8 mouse cellular contexts compared by ENCODE assay signal in the genomic region with DNA sequence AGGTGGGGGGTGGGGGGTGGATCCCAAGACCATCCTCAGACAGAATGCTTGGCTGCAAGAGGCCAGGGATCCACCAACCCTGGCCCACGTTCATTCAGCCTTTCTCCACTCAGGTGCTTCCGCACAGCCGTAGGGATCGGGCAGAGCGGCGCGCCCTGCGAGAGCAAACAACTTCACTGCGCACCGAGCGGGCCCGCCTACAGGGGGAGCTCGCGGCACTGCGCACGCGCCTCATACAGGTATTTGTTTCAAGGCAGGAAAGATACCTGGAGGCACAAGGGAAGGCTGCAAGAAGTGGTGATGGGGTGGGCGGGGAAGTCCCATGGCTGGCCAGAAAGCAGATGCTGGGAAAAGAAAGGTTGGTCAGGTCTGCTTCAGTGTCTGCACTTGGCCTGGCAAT. TPM values are rescaled to one million over a fixed set of nuclear protein-coding genes. Genes with fewer than 3 reads are reported as not detected.
DNase-seq lines count a peak whose midpoint lies in the region; ATAC-seq and TF ChIP-seq lines count a peak whose summit lies in the region.
"Had no signal": no experiment of that assay in that cellular context is flagged by ENCODE, and none has a peak within 500 bp of the region (broad histone marks: within the 10 kb centered on the region; RNA-seq: fewer than 3 reads in every experiment).

No protein-coding gene starts in this region.

- H3K4me2 ChIP-seq in embryonic facial prominence, embryonic 14.5 days (ENCODE audit: low read depth, low read length), result no peak overlapping the region

- H3K27ac ChIP-seq in embryonic facial prominence, embryonic 14.5 days (replicated peaks; ENCODE audit: low read depth, low read length), result no peak overlapping the region
- no peak overlapping the region for H3K27ac ChIP-seq in liver, adult 2 months (replicated peaks; ENCODE audit: insufficient read depth, low read depth, low read length)
- no peak overlapping the region for H3K27ac ChIP-seq in small intestine, adult 2 months (ENCODE audit: insufficient read depth, low read depth, low read length)

- no peak for TF ChIP-seq POLR2A in liver, adult 2 months (IDR thresholded peaks at IDR 0.05; ENCODE audit: extremely low read depth, insufficient read depth, low read length)
- TF ChIP-seq POLR2A in small intestine, adult 2 months (IDR thresholded peaks at IDR 0.05; ENCODE audit: low read depth, low read length), result no peak

- H3K4me3 ChIP-seq in embryonic facial prominence, embryonic 14.5 days (ENCODE audit: low read depth, low read length), result no peak overlapping the region
- H3K4me3 ChIP-seq in liver, adult 2 months (ENCODE audit: insufficient read depth, low read depth, low read length), result no peak overlapping the region
- no peak overlapping the region for H3K4me3 ChIP-seq in small intestine, adult 2 months (ENCODE audit: low read depth, low read length)

- no peaks in the 10 kb centered on the region for H3K27me3 ChIP-seq in embryonic facial prominence, embryonic 14.5 days (replicated peaks; ENCODE audit: control insufficient read depth, insufficient read depth, low read length)
- H3K27me3 ChIP-seq in liver, adult 2 months (ENCODE audit: control insufficient read depth, insufficient read depth, low read length), result no peaks in the 10 kb centered on the region
- no peaks in the 10 kb centered on the region for H3K27me3 ChIP-seq in small intestine, adult 2 months (ENCODE audit: control insufficient read depth, insufficient read depth, low read length)

- intact Hi-C loops in left cerebral cortex, postnatal 14 days (cut with DNase I), result no loop called here
- intact Hi-C loops in left cerebral cortex, postnatal 36 days (cut with DNase I), result no loop called here

- no peaks in the 10 kb centered on the region for H3K36me3 ChIP-seq in embryonic facial prominence, embryonic 14.5 days (ENCODE audit: control insufficient read depth, insufficient read depth, low read length)
- H3K36me3 ChIP-seq in liver, adult 2 months (ENCODE audit: control insufficient read depth, insufficient read depth, low read length), result no peaks in the 10 kb centered on the region
- no peaks in the 10 kb centered on the region for H3K36me3 ChIP-seq in small intestine, adult 2 months (ENCODE audit: control insufficient read depth, insufficient read depth, low read length)

- DNase-seq in left cerebral cortex, postnatal 14 days (ENCODE audit: low spot score in 2 of 2), result peak; percentile 18 to 19
- no peak for DNase-seq in left cerebral cortex, postnatal 36 days (ENCODE audit: low spot score in 2 of 2)
- peak; percentile 77 for DNase-seq in adrenal gland, postnatal 10 days
- DNase-seq in embryonic facial prominence, embryonic 14.5 days (ENCODE audit: low spot score), result no peak
- DNase-seq in liver, adult 2 months (ENCODE audit: extremely low read depth, low read depth, low spot score), result peak; percentile 15
- no peak for DNase-seq in layer of hippocampus, adult 11-12 months (ENCODE audit: low spot score)

- TF ChIP-seq CTCF in liver, adult 2 months (IDR thresholded peaks at IDR 0.05; ENCODE audit: low read depth, low read length), result peak; percentile 85
- peak; percentile 83 for TF ChIP-seq CTCF in small intestine, adult 2 months (IDR thresholded peaks at IDR 0.05; ENCODE audit: extremely low read depth, insufficient read length, insufficient replicate concordance, low read depth, low read length)

- WGBS in embryonic facial prominence, embryonic 14.5 days, result 16% methylated on average over 18 of the region's 18 CpGs
- WGBS in liver, adult 2 months, result 4% methylated on average over 18 of the region's 18 CpGs
- WGBS in small intestine, adult 2 months, result 3% methylated on average over 18 of the region's 18 CpGs

- H3K79me2 ChIP-seq in liver, adult 2 months (ENCODE audit: control insufficient read depth, insufficient read depth, low read length), result no peaks in the 10 kb centered on the region

- no peak overlapping the region; the same call in 1 of the 2 replicates for H3K9ac ChIP-seq in embryonic facial prominence, embryonic 14.5 days (ENCODE audit: low read depth, low read length)
- H3K9ac ChIP-seq in liver, adult 2 months (ENCODE audit: low read depth, low read length), result no peak overlapping the region

- 0 out of 2 replicates have a peak, but pooled peaks have one; percentile 19 for ATAC-seq in embryonic facial prominence, embryonic 14.5 days (ENCODE audit: low read depth)

- peaks cover 20% of the 10 kb centered on the region for H3K4me1 ChIP-seq in embryonic facial prominence, embryonic 14.5 days (ENCODE audit: control insufficient read depth, insufficient read depth, low read length)
- no peaks in the 10 kb centered on the region for H3K4me1 ChIP-seq in liver, adult 2 months (ENCODE audit: control insufficient read depth, insufficient read depth, low read length)
- H3K4me1 ChIP-seq in small intestine, adult 2 months (ENCODE audit: control insufficient read depth, insufficient read depth, insufficient read length, low read length), result peaks cover 6% of the 10 kb centered on the region

- no peaks in the 10 kb centered on the region for H3K9me3 ChIP-seq in embryonic facial prominence, embryonic 14.5 days (ENCODE audit: control insufficient read depth, low read length)

RNA-seq across cellular contexts. Expression of gene Sned1, which starts 11.7 kb away (rescaled TPM):
- total RNA-seq in left cerebral cortex, postnatal 14 days (2021), result 1 to 10 TPM; 7.7 to 8.2 TPM
- 1 to 10 TPM; 6.3 to 7.3 TPM for total RNA-seq in left cerebral cortex, postnatal 36 days (2021)
- total RNA-seq in adrenal gland, postnatal 10 days (2021), result 10 to 100 TPM; 17.3 to 22.5 TPM
- 16.7 and 17.1 TPM in 2 replicates for polyA plus RNA-seq in embryonic facial prominence, embryonic 14.5 days (2014; fragmentation: Nextera tagmentation; extraction: Ambion mirVana)
- total RNA-seq in liver, adult 2 months (2014; rRNA removed), result 5.2 and 5.3 TPM in 2 replicates
- polyA plus RNA-seq in liver, adult 2 months (2012; rRNA removed), result 6.4 and 8.4 TPM in 2 replicates
- polyA plus RNA-seq in small intestine, adult 2 months (2012; rRNA removed), result 2.6 and 3.0 TPM in 2 replicates

RNA-seq across cellular contexts. Expression of gene Crocc2, which starts 55.4 kb away (rescaled TPM):
- under 1 TPM; 0.07 to 0.19 TPM for total RNA-seq in left cerebral cortex, postnatal 14 days (2021)
- under 1 TPM; 0.07 to 0.18 TPM for total RNA-seq in left cerebral cortex, postnatal 36 days (2021)
- total RNA-seq in adrenal gland, postnatal 10 days (2021), result under 1 TPM; 0.06 to 0.15 TPM
- polyA plus RNA-seq in embryonic facial prominence, embryonic 14.5 days (2014; fragmentation: Nextera tagmentation; extraction: Ambion mirVana), result 0.56 and 3.0 TPM in 2 replicates
- not detected in 2 replicates for total RNA-seq in liver, adult 2 months (2014; rRNA removed)
- not detected in 2 replicates for polyA plus RNA-seq in liver, adult 2 months (2012; rRNA removed)
- polyA plus RNA-seq in small intestine, adult 2 months (2012; rRNA removed), result 0.08 TPM in 1 of 2 replicates, not detected in the other
- total RNA-seq: gastrocnemius, postnatal 4 days had no signal

Comparison
In these comparisons a context has a peak if more than half of its experiments do, and no peak if none do; other contexts are left out.
1. DNase-seq: peak in left cerebral cortex, postnatal 14 days (2 of 2), adrenal gland, postnatal 10 days (single experiment) and liver, adult 2 months (single experiment); none in left cerebral cortex, postnatal 36 days (0 of 2), embryonic facial prominence, embryonic 14.5 days (single experiment) and layer of hippocampus, adult 11-12 months (single experiment).